Mouse (Mus musculus): ENCODE data around the gene Gm40193. TPM values are rescaled to one million over a fixed set of nuclear protein-coding genes. Genes with fewer than 3 reads are reported as not detected.

Gm40193 gene
- not detected in 2 replicates for polyA plus RNA-seq (2012; ENCODE audit: low replicate concordance)

GRCm38 (mm10) chr11:70532839-70533238 lies at the start of gene Gm40193:
Gene Gm40193, minus strand, starts transcription at chr11:70532939.

DNA sequence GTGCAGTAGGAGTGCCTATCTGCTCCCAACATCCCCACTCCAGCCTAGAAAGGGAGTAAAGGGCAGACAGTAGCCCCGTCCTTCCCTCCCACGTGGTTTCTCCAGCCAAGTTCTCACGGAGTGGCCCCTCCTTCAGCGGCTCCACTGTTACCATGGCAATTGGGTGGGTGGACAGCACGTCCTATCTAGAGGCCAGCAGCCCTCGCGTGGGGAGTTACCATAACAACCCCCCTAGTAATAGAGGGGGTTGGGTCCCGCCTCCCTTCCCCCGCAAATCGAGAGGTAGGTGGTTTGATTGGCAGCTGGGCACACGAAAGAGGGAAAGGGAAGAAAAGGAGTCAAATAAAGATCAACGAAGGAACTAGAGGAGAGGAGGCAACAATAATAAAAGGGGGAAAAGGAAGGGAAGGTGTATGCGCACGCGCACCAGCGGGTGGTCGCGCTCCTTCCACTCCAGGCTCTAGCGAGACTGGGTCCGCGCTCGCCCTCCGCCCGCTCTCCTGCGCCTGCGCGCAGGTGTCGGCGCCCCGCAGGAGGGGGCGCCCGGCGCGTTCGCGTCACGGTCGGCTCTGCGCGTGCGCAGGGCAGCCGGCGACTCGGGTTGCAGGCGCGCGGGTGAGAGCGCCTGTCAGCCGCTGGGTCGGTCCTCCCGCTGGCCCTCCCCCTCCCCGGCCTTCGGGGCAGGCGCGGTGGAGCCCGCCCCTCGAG lies 29.7 kb upstream of the Gm40193 start, which contains the start of gene Mink1:
Mink1 (plus strand) TSS at position 595 of the 708 bp plus-strand sequence.

DNA sequence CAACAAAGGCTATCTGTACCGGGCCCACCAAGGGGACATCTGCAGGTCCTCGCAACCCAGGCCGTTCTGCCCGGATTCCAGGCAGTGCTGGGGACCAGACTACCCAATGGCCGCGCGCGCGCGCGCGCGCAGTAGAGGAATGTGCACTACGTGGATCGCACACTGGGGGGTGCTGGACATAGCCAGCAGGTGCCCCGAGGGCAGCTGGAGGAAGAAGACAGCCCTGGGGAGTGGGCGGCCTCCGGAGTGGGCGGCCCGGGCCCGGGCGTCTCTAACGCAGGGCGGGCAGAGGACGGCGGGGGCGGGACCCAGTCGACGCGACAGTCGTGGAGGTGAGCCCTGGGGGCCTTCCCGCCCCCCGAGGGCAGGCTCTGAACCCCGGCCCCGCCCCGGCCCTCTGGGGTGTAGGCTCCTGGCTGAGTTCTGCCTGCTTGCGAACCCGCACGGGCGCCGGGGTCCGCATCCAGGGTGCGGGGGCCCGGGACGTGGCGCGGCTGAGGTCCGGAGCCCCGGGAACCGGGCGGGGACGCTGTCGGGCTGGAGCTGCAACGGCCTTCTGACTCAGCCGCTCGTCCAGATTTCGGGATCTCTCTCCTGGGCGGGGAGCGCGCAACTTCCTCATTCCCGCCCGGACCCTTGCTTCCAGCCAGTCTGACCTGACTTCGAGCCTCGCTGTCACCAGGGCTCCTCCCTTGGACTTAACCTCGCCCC lies 7.3 kb upstream of the Gm40193 start, which contains the start of gene Pld2:
Pld2 (plus strand) TSS at position 188 of the 711 bp plus-strand sequence.

DNA sequence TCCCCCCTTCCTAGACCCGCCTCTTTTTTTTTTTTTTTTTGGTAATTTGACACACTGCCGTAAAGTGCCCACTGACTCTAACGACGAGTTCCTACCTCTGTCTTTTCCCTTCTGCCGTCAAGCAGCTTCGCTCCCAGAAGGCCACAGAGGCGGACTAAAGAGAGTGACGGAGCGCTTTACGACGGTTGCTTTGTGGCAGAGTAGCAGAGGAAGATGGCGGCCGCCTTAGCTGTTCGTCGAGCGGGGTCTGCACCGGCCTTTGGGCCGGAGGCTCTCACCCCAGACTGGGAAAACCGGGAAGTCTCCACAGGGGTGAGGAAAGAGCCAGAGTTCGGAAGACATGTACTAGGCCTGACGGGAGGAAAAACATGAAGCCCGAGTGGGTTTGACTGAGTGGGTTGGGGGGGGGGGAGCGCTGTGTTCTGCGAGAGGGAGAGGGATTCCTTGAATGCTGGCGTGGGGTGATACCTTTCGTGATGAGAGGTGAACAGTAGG lies 7.5 kb downstream of the Gm40193 start, which contains the start of gene Psmb6:
Psmb6 (plus strand) TSS at position 184 of the 495 bp plus-strand sequence.

DNA sequence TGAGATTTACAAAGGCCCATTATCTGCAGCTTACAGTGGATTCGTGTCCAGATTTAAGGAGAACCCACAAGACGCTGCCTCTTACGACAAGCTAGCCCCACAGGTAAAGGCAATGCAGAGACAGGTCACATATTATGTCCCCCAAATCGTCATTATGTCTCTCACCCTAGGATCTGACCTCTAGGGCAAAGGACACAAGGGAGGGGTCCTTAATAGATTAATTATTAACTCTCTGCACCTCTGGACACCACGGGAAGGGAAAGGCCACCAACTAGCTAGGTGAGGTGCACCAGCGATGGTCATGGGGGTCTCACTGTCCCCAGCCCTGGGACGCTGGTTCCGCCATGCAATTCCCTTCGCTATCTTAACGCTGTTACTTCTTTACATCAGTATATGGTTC lies 13.8 kb downstream of the Gm40193 start, which contains the start of gene Gltpd2:
Gltpd2 (plus strand) TSS at position 274 of the 400 bp plus-strand sequence.

DNA sequence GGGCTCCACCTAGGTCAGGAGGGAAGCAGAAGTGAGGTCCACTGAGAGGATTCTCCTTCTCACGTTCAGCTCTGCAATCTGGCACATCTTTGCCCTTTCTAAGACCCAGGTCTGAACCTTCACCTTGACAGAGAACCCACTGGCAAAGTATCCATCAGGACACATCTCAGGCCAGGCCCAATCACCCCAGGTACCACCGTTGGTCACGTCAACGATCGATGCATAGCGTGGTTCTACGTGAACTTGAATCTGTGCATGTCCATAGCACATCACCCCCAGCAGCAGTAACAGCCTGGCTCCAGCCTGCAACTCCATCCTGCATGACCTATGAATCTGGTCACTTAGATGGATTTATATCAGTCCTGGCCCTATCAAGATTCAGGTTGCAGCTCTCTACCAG lies 18.5 kb downstream of the Gm40193 start, which contains the start of gene Vmo1:
Vmo1 (minus strand) TSS at position 329 of the 400 bp plus-strand sequence.

GRCm38 (mm10) chr11:70504970-70505369 lies 27.8 kb downstream of the Gm40193 start, which contains the start of gene Tm4sf5:
Gene Tm4sf5, plus strand, starts transcription at chr11:70505244.

Other genes starting within 250 kb of the Gm40193 start
- 0.10 TPM in 1 of 2 replicates, not detected in the other for gene Alox12e, start 210.3 kb downstream of the Gm40193 start, polyA plus RNA-seq (2012; ENCODE audit: low replicate concordance)
- 1.4 and 1.8 TPM in 2 replicates for gene Alox15, start 180.9 kb downstream of the Gm40193 start, polyA plus RNA-seq (2012; ENCODE audit: low replicate concordance)
- 34.5 and 61.0 TPM in 2 replicates for gene Pelp1, start 122.9 kb downstream of the Gm40193 start, polyA plus RNA-seq (2012; ENCODE audit: low replicate concordance)
- 412 and 439 TPM in 2 replicates for gene Arrb2, start 100.3 kb downstream of the Gm40193 start, polyA plus RNA-seq (2012; ENCODE audit: low replicate concordance)
- gene Med11, start 81.0 kb downstream of the Gm40193 start, polyA plus RNA-seq (2012; ENCODE audit: low replicate concordance) = 13.9 and 47.2 TPM in 2 replicates
- gene Zmynd15, start 73.5 kb downstream of the Gm40193 start, polyA plus RNA-seq (2012; ENCODE audit: low replicate concordance) = 2.2 and 3.7 TPM in 2 replicates
- gene Cxcl16, start 73.0 kb downstream of the Gm40193 start, polyA plus RNA-seq (2012; ENCODE audit: low replicate concordance) = 5.5 and 6.1 TPM in 2 replicates
- gene Tm4sf5, start 27.7 kb downstream of the Gm40193 start, polyA plus RNA-seq (2012; ENCODE audit: low replicate concordance) = 0.40 and 1.2 TPM in 2 replicates
- not detected in 2 replicates for gene Vmo1, start 18.3 kb downstream of the Gm40193 start, polyA plus RNA-seq (2012; ENCODE audit: low replicate concordance)
- gene Gltpd2, start 13.7 kb downstream of the Gm40193 start, polyA plus RNA-seq (2012; ENCODE audit: low replicate concordance) = not detected in 2 replicates
- gene Psmb6, start 7.6 kb downstream of the Gm40193 start, polyA plus RNA-seq (2012; ENCODE audit: low replicate concordance) = 57.2 and 129 TPM in 2 replicates
- 2.8 and 4.8 TPM in 2 replicates for gene Pld2, start 7.1 kb upstream of the Gm40193 start, polyA plus RNA-seq (2012; ENCODE audit: low replicate concordance)
- gene Mink1, start 29.9 kb upstream of the Gm40193 start, polyA plus RNA-seq (2012; ENCODE audit: low replicate concordance) = 149 and 293 TPM in 2 replicates
- not detected in 2 replicates for gene 4930544D05Rik, start 82.9 kb upstream of the Gm40193 start, polyA plus RNA-seq (2012; ENCODE audit: low replicate concordance)
- gene Chrne, start 86.3 kb upstream of the Gm40193 start, polyA plus RNA-seq (2012; ENCODE audit: low replicate concordance) = 0.98 and 1.9 TPM in 2 replicates
- gene Gp1ba, start 106.2 kb upstream of the Gm40193 start, polyA plus RNA-seq (2012; ENCODE audit: low replicate concordance) = 0.47 and 1.1 TPM in 2 replicates
- 97.5 and 293 TPM in 2 replicates for gene Rnf167, start 114.3 kb upstream of the Gm40193 start, polyA plus RNA-seq (2012; ENCODE audit: low replicate concordance)
- gene Slc25a11, start 114.5 kb upstream of the Gm40193 start, polyA plus RNA-seq (2012; ENCODE audit: low replicate concordance) = 60.4 and 82.0 TPM in 2 replicates
- 4,148 and 9,034 TPM in 2 replicates for gene Pfn1, start 121.7 kb upstream of the Gm40193 start, polyA plus RNA-seq (2012; ENCODE audit: low replicate concordance)
- 15.7 and 25.1 TPM in 2 replicates for gene Eno3, start 124.3 kb upstream of the Gm40193 start, polyA plus RNA-seq (2012; ENCODE audit: low replicate concordance)
- gene Spag7, start 136.5 kb upstream of the Gm40193 start, polyA plus RNA-seq (2012; ENCODE audit: low replicate concordance) = 87.8 and 103 TPM in 2 replicates
- 59.8 and 107 TPM in 2 replicates for gene Camta2, start 155.2 kb upstream of the Gm40193 start, polyA plus RNA-seq (2012; ENCODE audit: low replicate concordance)
- gene Inca1, start 167.2 kb upstream of the Gm40193 start, polyA plus RNA-seq (2012; ENCODE audit: low replicate concordance) = 0.36 and 0.41 TPM in 2 replicates
- 37.7 and 84.2 TPM in 2 replicates for gene Kif1c, start 167.6 kb upstream of the Gm40193 start, polyA plus RNA-seq (2012; ENCODE audit: low replicate concordance)
- 3.1 and 3.2 TPM in 2 replicates for gene Zfp3, start 231.3 kb upstream of the Gm40193 start, polyA plus RNA-seq (2012; ENCODE audit: low replicate concordance)